Mouse (Mus musculus): ENCODE results near the gene Rnf149. TPM values are rescaled to one million over a fixed set of nuclear protein-coding genes. Genes with fewer than 3 reads are reported as not detected.

The Rnf149 gene
- polyA plus RNA-seq, 1 experiment from 2014 or later = 30.2 TPM

GRCm38 (mm10) chr1:39522519-39522918, 54.7 kb downstream of the Rnf149 start:
- WGBS = 27% methylated on average over 5 of the region's 5 CpGs
- DNase-seq (ENCODE audit: low spot score) (no peak), ATAC-seq (ENCODE audit: low FRiP score, low TSS enrichment) (no peak)
- H3K4me2 ChIP-seq (replicated peaks; ENCODE audit: low read depth) = no peak overlapping the region
- no peaks in the 10 kb centered on the region for H3K36me3 ChIP-seq (ENCODE audit: control insufficient read depth, insufficient read depth, low read length)
- TF ChIP-seq EP300 (optimal IDR thresholded peaks at IDR 0.05) (no peak), CTCF (IDR thresholded peaks at IDR 0.05; ENCODE audit: low read depth) (peak; percentile 86)
- H3K4me3 ChIP-seq (ENCODE audit: low read depth, low read length) = no peak overlapping the region
- H3K27me3 ChIP-seq (ENCODE audit: control insufficient read depth, insufficient read depth, low read length) = no peaks in the 10 kb centered on the region
- no peaks in the 10 kb centered on the region for H3K4me1 ChIP-seq (replicated peaks; ENCODE audit: control insufficient read depth, insufficient read depth)
- no peak overlapping the region for H3K27ac ChIP-seq (replicated peaks)
- no peaks in the 10 kb centered on the region for H3K9me3 ChIP-seq (ENCODE audit: control insufficient read depth, low read length)
- no peak overlapping the region for H3K9ac ChIP-seq (ENCODE audit: low read length)

GRCm38 (mm10) chr1:39521326-39521725, 55.9 kb downstream of the Rnf149 start:
- 94% methylated on average over 7 of the region's 7 CpGs for WGBS
- no peak overlapping the region for H3K4me2 ChIP-seq (replicated peaks; ENCODE audit: low read depth)
- H3K27me3 ChIP-seq (ENCODE audit: control insufficient read depth, insufficient read depth, low read length) = no peaks in the 10 kb centered on the region
- no peaks in the 10 kb centered on the region for H3K4me1 ChIP-seq (replicated peaks; ENCODE audit: control insufficient read depth, insufficient read depth)
- H3K27ac ChIP-seq (replicated peaks) = no peak overlapping the region
- H3K36me3 ChIP-seq (ENCODE audit: control insufficient read depth, insufficient read depth, low read length) = no peaks in the 10 kb centered on the region
- TF ChIP-seq EP300 (optimal IDR thresholded peaks at IDR 0.05) = no peak
- no peak for TF ChIP-seq CTCF (IDR thresholded peaks at IDR 0.05; ENCODE audit: low read depth)
- DNase-seq (ENCODE audit: low spot score) (no peak), ATAC-seq (ENCODE audit: low FRiP score, low TSS enrichment) (no peak)
- no peaks in the 10 kb centered on the region for H3K9me3 ChIP-seq (ENCODE audit: control insufficient read depth, low read length)
- H3K4me3 ChIP-seq (ENCODE audit: low read depth, low read length) = no peak overlapping the region
- H3K9ac ChIP-seq (ENCODE audit: low read length) = no peak overlapping the region

GRCm38 (mm10) chr1:39515303-39515991, 61.8 kb downstream of the Rnf149 start:
- Histone ChIP-seq H3K4me2 (replicated peaks; ENCODE audit: low read depth) (no peak overlapping the region), H3K36me3 (ENCODE audit: control insufficient read depth, insufficient read depth, low read length) (no peaks in the 10 kb centered on the region), H3K27me3 (ENCODE audit: control insufficient read depth, insufficient read depth, low read length) (no peaks in the 10 kb centered on the region), H3K9ac (ENCODE audit: low read length) (no peak overlapping the region), H3K4me3 (ENCODE audit: low read depth, low read length) (no peak overlapping the region), H3K9me3 (ENCODE audit: control insufficient read depth, low read length) (no peaks in the 10 kb centered on the region), H3K27ac (replicated peaks) (no peak overlapping the region), H3K4me1 (replicated peaks; ENCODE audit: control insufficient read depth, insufficient read depth) (no peaks in the 10 kb centered on the region)
- DNase-seq (ENCODE audit: low spot score) (no peak), ATAC-seq (ENCODE audit: low FRiP score, low TSS enrichment) (no peak)
- TF ChIP-seq CTCF (IDR thresholded peaks at IDR 0.05; ENCODE audit: low read depth) (no peak), EP300 (optimal IDR thresholded peaks at IDR 0.05) (no peak)
- 81% methylated on average over 10 of the region's 10 CpGs for WGBS

GRCm38 (mm10) chr1:39512183-39512582, 65.0 kb downstream of the Rnf149 start:
- no peak for ATAC-seq (ENCODE audit: low FRiP score, low TSS enrichment)
- no peak for DNase-seq (ENCODE audit: low spot score)
- TF ChIP-seq CTCF (IDR thresholded peaks at IDR 0.05; ENCODE audit: low read depth) = no peak
- TF ChIP-seq EP300 (optimal IDR thresholded peaks at IDR 0.05) = no peak
- 64% methylated on average over 1 of the region's 1 CpGs for WGBS
- H3K36me3 ChIP-seq (ENCODE audit: control insufficient read depth, insufficient read depth, low read length) = no peaks in the 10 kb centered on the region
- no peak overlapping the region for H3K4me3 ChIP-seq (ENCODE audit: low read depth, low read length)
- H3K27ac ChIP-seq (replicated peaks) = no peak overlapping the region
- H3K9ac ChIP-seq (ENCODE audit: low read length) = no peak overlapping the region
- H3K4me1 ChIP-seq (replicated peaks; ENCODE audit: control insufficient read depth, insufficient read depth) = no peaks in the 10 kb centered on the region
- H3K9me3 ChIP-seq (ENCODE audit: control insufficient read depth, low read length) = no peaks in the 10 kb centered on the region
- no peaks in the 10 kb centered on the region for H3K27me3 ChIP-seq (ENCODE audit: control insufficient read depth, insufficient read depth, low read length)
- no peak overlapping the region for H3K4me2 ChIP-seq (replicated peaks; ENCODE audit: low read depth)

GRCm38 (mm10) chr1:39511775-39512174, 65.4 kb downstream of the Rnf149 start:
- TF ChIP-seq CTCF (IDR thresholded peaks at IDR 0.05; ENCODE audit: low read depth) = no peak
- Histone ChIP-seq H3K27ac (replicated peaks) (no peak overlapping the region), H3K4me2 (replicated peaks; ENCODE audit: low read depth) (no peak overlapping the region), H3K36me3 (ENCODE audit: control insufficient read depth, insufficient read depth, low read length) (no peaks in the 10 kb centered on the region), H3K4me3 (ENCODE audit: low read depth, low read length) (no peak overlapping the region), H3K27me3 (ENCODE audit: control insufficient read depth, insufficient read depth, low read length) (no peaks in the 10 kb centered on the region), H3K9me3 (ENCODE audit: control insufficient read depth, low read length) (no peaks in the 10 kb centered on the region), H3K9ac (ENCODE audit: low read length) (no peak overlapping the region), H3K4me1 (replicated peaks; ENCODE audit: control insufficient read depth, insufficient read depth) (no peaks in the 10 kb centered on the region)
- ATAC-seq (ENCODE audit: low FRiP score, low TSS enrichment) (no peak), DNase-seq (ENCODE audit: low spot score) (no peak)
- 79% methylated on average over 8 of the region's 8 CpGs for WGBS

GRCm38 (mm10) chr1:39505600-39505999, 71.6 kb downstream of the Rnf149 start:
- Histone ChIP-seq H3K9me3 (ENCODE audit: control insufficient read depth, low read length) (no peaks in the 10 kb centered on the region), H3K27ac (replicated peaks) (no peak overlapping the region), H3K4me1 (replicated peaks; ENCODE audit: control insufficient read depth, insufficient read depth) (no peaks in the 10 kb centered on the region), H3K4me2 (replicated peaks; ENCODE audit: low read depth) (no peak overlapping the region), H3K9ac (ENCODE audit: low read length) (no peak overlapping the region), H3K36me3 (ENCODE audit: control insufficient read depth, insufficient read depth, low read length) (no peaks in the 10 kb centered on the region), H3K4me3 (ENCODE audit: low read depth, low read length) (no peak overlapping the region), H3K27me3 (ENCODE audit: control insufficient read depth, insufficient read depth, low read length) (no peaks in the 10 kb centered on the region)
- TF ChIP-seq CTCF (IDR thresholded peaks at IDR 0.05; ENCODE audit: low read depth) (no peak), EP300 (optimal IDR thresholded peaks at IDR 0.05) (no peak)
- DNase-seq (ENCODE audit: low spot score) (no peak), ATAC-seq (ENCODE audit: low FRiP score, low TSS enrichment) (no peak)
- WGBS = 55% methylated on average over 9 of the region's 9 CpGs
